Mouse (Mus musculus) cerebellum, adult 8-10 months (tissue): Measurements from ENCODE around the gene Tex44.

ENCODE experiments used
- DNase-seq: peaks from one replicate; pipeline ENCODE4 v3.0.0; 2022

The Tex44 gene

DNA sequence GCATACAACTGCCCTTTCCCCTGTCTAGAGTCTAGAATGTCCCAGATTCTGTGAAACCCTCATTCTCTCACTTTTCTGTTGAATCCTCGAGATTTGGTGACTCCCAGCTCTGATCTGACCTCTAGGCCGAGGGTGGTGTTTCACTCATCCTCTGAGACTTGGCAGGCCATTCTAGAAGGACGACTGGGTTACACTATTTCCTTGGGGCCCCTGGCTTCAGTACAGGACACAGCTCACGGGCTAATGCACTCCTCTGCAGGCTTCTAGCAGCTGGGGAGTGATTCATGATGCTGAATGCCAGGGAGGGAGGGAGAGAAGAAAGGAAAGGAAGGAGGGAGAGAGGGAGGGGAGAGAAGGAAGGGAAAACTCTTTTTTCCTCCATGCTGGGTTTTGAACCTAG, 22.1 kb downstream of the Tex44 start:
- DNase-seq: no peak

DNA sequence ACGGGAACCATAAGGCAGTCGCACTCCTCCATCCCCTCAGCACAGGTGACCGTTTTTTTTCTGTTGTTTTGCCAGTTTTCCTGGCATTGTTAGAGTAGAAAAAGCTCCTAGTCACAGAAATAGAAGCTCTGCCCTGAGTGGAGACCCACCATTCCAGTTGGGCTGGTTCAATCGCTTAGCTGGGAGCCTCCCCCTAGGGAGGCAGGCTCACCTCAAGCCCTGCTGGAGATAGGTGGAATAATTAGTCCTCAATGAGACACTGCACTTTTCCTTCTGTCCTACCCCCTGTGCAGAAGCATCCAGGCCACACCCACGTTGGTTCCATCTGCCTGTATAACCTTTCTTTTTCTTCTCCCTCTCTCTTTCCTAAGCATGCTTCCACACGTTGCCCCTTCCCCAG, 23.8 kb downstream of the Tex44 start:
- DNase-seq: no peak

DNA sequence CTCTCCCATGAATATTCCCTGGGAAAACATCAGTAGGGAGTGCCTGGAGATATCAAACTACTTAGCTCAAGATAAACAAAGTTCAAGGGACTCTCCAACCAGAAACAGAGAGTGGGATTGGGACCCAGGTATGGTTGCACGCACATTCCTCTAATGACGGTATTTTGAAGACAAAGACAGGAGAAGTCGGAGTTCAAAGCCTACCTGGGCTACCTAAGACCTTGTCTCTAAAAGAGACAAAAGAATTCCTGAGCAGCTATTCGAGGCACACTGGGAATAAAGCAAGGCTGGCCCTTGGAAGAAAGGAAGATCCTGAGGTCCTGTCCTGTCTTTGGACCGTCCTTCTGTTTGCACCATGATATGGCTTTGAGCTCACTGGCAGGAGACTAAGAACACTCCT, 26.6 kb downstream of the Tex44 start:
- no peak for DNase-seq

DNA sequence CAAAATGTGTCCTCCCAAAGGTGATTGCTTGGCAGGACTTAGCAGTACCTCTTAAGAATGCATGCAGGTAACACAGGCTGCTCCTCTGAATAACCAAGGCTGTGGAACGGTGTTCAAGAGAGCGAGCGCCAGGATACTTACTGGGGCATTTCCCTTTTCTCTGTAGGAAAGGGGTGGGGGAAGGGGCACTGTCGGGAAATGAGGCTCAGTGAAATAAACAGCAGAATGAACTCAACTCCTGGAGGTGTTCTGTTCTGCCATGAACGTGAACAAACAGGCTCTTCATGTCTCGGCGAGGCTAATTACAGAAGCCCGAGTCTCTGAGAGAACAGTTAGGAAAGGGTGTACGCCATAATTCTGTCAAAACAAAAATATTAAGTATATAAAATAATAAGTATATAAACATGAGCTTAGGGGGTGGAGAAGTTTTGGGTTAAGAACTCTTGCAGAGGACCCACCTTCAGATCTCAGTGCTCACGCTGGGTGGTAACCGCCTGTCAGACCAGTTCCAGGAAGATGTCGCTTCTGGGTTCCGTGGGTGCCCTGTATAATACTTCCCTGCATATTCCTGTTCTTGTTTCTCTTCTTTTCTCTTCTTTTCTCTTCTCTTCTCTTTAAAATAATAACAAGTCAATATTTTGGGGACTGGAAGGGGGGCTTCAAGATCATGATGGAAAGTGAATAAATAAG, 30.9 kb downstream of the Tex44 start:
- no peak for DNase-seq

DNA sequence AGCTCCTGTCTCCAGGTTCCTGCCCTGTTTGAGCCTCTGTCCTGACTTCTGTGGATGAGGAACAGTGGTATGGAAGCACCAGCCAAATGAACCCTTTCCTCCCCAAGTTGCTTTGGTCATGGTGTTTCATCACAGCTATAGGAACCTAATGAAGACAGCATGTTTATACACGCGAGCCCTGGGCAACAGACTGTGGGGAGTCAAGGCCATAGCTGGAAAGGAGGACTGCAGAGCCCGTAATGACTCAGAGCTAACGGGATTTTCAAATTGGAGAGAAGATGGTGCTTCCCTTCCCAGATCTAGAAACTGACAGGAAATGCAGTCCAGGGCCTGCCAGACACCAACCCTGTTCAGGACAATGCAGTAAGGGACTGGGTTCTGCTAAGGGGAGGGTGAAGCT, 33.2 kb downstream of the Tex44 start:
- no peak for DNase-seq

DNA sequence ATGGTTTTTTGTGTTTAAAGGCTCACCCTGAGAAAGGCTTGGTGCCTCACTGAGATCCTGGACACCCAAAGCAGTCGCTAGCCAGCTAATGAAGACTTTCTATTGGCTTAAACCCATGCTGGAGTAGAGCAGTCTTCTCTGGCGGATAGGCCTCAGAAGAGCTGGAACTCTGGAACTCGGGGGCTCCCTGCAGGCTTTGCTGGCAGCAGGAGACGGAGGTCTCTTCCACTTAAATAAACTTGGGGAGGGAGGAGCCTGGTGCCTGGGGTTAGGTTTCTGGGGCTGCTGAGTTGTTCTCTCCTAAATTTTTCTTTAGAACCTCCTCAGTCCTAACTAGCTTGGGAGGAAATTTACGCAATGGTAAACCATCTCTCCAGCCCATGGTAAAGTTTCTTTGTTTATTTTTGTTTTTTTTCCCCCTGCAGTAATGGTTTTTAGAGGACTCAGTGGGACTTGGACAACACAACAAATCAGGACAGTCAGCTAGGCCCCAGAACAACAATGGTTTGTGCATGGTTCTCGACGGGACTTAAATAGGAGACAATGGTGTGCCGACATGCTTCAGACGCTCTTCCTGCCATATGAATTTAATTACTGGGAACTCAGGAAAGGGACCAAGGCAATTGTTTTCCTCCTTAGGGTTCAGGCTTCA, 38.2 kb downstream of the Tex44 start:
- DNase-seq: no peak

DNA sequence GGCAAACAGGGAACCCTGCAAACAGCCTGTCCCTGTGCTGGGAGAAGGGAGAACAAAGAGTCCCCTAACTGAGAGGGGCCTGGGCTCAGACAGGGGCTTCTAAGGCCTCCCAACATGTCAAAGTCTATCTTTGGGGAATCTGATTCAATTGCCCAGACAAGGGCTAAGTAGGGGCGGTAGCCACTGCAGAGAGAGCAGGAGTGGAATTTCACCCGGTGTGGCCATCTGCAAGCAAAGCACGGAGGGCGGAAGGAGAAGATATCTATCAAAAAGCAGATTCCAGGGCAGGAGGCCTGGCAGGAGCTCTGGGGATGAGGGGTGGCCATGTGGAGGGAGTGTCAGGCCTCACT, 38.7 kb downstream of the Tex44 start:
- DNase-seq: no peak

DNA sequence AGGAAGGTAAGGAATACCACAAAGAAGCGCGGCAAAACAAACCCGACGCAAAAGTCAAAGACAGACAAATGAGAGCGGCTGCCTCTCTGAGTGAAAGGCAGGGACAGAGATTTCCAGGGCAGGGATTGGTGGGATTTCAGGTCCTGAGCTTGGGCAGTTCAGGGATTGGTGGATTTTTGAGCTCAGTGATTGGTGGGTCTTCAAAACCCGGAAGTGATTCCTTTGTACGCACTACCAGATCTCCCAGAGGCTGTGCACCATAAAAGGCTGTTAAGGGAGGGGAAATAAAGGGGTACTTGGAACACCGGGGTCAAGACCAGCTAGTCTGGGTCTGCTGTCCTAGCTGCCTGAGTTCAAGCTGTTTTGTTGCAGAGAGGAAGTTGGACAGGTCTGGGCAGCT, 41.3 kb downstream of the Tex44 start:
- no peak for DNase-seq

DNA sequence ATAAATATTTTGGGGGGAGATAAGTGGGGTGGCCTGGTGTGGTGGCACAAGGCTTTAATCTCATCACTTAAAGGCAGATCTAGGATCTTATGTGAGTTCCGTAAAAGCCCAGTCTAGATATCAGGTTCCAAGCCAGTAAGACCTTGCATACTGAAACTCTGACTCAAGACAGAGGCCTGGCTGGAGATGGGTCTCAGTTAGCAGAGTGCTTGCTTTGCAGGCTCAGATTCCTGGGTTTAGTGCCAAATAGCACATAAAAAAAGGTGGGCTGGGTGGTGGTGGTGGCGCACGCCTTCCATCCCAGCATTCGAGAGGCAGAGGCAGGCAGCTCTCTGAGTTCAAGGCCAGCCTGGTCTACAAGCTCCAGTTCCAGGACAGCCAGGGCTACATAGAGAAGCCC, 43.7 kb downstream of the Tex44 start:
- no peak for DNase-seq

DNA sequence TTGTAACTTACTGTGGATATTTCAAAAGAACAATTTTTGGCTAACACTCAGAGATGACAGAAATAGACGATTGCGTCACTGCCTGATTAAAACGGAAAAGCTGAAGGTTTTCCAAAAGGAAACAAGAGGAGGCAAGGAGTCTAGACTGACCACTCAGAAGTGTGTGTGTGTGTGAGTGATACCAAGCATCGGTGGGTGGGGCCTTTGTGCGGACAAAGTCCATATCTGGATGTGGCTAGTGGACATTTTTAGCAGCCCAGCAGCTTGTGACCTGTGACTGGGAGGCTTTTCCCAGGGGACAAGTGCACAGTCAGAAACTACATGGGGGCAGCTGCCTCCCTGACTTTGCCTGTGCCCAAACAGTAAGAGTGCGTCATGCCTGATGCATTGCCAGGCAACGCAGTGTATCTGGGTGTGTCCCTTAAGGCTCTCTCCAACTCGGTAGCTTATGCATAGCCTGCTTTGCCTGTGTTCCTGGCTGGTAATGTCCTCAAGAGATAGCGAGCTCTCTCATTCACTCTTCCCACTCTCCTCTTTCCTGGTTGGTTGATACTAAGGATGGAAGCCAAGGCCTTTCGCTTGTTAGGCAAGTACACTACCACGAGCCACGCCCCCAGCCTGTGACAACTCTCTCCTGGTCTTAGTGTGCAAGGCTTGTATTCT, 44.5 kb downstream of the Tex44 start:
- DNase-seq: peak; percentile 64

DNA sequence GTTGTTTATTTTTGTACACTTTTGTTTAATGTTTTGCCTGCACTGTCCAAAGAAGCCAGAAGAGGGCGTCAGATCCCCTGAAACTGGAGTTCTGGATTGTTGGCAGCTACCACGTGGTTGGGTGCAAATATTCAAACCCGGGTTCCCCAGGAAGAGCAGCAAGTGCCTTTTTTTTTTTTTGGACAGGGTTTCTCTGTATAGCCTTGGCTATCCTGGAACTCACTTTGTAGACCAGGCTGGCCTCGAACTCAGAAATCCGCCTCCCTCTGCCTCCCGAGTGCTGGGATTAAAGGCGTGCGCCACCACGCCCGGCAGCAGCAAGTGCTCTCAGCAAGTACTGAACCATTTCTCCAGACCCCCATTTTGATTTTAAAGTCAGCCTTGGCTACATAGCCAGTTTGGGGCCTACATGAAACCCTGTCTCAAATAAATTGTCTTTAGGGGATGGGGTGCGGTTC, 45.4 kb downstream of the Tex44 start:
- DNase-seq: peak; percentile 56

DNA sequence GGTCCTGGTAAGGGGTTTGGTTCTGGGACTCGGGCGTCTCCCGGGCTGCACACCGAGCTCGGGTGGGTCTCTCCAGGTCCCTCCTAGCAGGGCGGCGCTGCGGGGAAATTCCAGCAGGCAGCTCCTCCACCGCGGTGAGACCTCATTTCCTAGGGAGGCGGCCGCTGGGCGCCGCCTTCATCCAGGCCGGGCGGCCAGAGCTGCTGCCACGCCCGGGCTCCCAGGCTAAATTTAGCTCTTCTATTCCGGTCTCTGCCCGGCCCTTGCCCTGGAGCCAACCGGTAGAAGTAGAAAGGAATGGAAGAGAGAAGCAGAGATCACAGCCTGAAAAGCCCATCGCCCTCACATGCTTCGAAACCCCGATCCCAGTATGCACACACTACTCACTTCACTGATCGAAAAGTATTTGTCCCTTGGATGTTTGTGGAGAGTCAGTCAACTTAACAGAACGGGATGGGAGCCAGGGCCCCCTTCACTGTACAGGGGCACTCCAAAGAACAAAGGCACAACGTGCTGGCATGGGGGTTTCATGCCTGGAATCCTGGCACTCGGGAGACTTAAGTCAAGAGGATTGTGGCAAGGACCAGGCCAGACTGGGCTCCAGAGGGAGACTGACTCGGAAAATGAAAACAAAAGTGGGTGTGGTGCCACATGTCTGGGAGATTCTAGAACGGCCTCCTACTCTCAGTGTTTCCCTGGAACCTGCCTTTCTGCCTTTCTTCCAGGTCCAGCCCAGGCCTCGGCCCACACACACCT, 46.2 kb downstream of the Tex44 start:
- DNase-seq: peak; percentile 72

DNA sequence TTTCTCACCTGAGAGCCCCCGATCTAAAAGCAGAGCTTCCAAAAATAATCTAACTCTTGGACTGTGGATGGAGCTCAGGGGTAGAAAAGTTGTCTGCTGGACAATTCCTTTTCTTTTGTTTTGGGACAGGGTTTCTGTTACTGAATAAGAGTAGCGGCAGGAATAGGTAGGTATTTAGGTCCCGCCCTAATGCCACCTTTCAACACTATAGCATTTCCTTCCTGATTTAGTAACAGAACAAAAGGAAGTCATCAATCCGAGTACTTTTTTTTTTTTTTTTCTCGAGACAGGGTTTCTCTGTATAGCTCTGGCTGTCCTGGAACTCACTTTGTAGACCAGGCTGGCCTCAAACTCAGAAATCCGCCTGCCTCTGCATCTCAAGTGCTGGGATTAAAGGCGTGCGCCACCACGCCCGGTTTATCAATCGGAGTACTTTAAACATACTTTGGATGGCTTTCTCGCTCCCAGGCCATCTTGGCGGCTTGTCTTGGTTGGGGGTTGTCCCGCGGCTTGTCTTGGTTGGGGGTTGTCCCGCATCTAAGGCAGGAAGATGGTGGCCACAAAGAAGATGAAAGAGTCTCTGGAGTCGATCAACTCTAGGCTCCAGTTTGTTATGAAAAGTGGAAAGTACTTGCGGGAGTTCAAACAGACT, 47.1 kb downstream of the Tex44 start:
- DNase-seq: no peak
